14 mouse cellular contexts compared by ENCODE assay signal in the genomic region with DNA sequence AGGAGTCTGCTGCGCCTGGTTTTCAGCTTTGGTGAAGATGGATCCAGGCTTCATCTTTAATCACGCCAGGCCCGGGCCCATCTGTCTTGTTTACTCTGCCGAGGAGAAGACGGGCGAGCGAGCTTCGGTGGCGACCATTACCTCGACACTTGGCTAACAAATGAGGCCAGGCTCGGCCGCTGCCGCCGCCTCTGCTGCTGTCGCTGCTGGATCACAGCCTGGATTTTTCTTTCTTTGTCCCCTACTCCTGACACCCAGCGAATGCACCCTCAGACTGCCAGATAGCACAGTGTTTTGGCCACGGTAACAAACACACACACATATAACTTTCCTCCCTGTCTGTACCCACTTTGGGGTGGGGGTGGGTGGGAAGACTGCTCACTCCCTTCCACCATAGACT. TPM values are rescaled to one million over a fixed set of nuclear protein-coding genes. Genes with fewer than 3 reads are reported as not detected.
DNase-seq lines count a peak whose midpoint lies in the region; TF ChIP-seq lines count a peak whose summit lies in the region.
"Had no signal": no experiment of that assay in that cellular context is flagged by ENCODE, and none has a peak within 500 bp of the region (broad histone marks: within the 10 kb centered on the region; RNA-seq: fewer than 3 reads in every experiment).

No protein-coding gene starts in this region.

- peaks cover 2% of the 10 kb centered on the region; the same call in 1 of the 2 replicates for H3K4me1 ChIP-seq in lung, adult 2 months (ENCODE audit: control insufficient read depth, insufficient read depth, low read length)
- peaks cover 98% of the 10 kb centered on the region for H3K4me1 ChIP-seq in limb, embryonic 10.5 days
- peaks cover 5% of the 10 kb centered on the region; the same call in 1 of the 2 replicates for H3K4me1 ChIP-seq in small intestine, adult 2 months (ENCODE audit: control insufficient read depth, insufficient read depth, insufficient read length, low read length)

- no peak for TF ChIP-seq CTCF in lung, adult 2 months (IDR thresholded peaks at IDR 0.05; ENCODE audit: insufficient read depth, low read length)
- TF ChIP-seq CTCF in small intestine, adult 2 months (IDR thresholded peaks at IDR 0.05; ENCODE audit: extremely low read depth, insufficient read length, insufficient replicate concordance, low read depth, low read length), result no peak

- H3K36me3 ChIP-seq in limb, embryonic 10.5 days, result no peaks in the 10 kb centered on the region
- H3K36me3 ChIP-seq in small intestine, adult 2 months (ENCODE audit: control insufficient read depth, insufficient read depth, low read length), result peaks cover 2% of the 10 kb centered on the region; the same call in 1 of the 2 replicates
- H3K36me3 ChIP-seq: embryonic facial prominence, embryonic 15.5 days; G1E; limb, embryonic 13.5 days had no signal

- peak overlapping the region; percentile 9 for H3K4me3 ChIP-seq in lung, adult 2 months (replicated peaks; ENCODE audit: extremely low read depth, low read depth, low read length)
- peak overlapping the region; percentile 73 for H3K4me3 ChIP-seq in limb, embryonic 10.5 days
- H3K4me3 ChIP-seq in small intestine, adult 2 months (ENCODE audit: low read depth, low read length), result peak overlapping the region; percentile 26

- peak; percentile 62 for DNase-seq in adrenal gland, adult 2 months
- no peak for DNase-seq in adrenal gland, postnatal 4 days (ENCODE audit: low spot score in 2 of 2)
- DNase-seq in lung, adult 2 months, result no peak
- no peak for DNase-seq in lung, postnatal 36 days
- peak; percentile 69 for DNase-seq in limb, embryonic 10.5 days (ENCODE audit: low spot score)
- no peak for DNase-seq in urinary bladder, postnatal 36 days (ENCODE audit: low spot score in 2 of 2)
- DNase-seq in spleen, adult 12 weeks (ENCODE audit: low spot score), result no peak
- DNase-seq: cerebellum, adult 11 months; midbrain, embryonic 14.5 days had no signal

- 32% methylated on average over 17 of the region's 17 CpGs for WGBS in lung, adult 2 months
- 1% methylated on average over 17 of the region's 17 CpGs for WGBS in limb, embryonic 10.5 days
- 24% methylated on average over 17 of the region's 17 CpGs for WGBS in small intestine, adult 2 months

- no peak for TF ChIP-seq POLR2A in lung, adult 2 months (IDR thresholded peaks at IDR 0.05; ENCODE audit: borderline replicate concordance, extremely low read depth, low read depth, low read length)
- TF ChIP-seq POLR2A in small intestine, adult 2 months (IDR thresholded peaks at IDR 0.05; ENCODE audit: low read depth, low read length), result no peak

- H3K9me3 ChIP-seq in limb, embryonic 10.5 days (replicated peaks), result no peaks in the 10 kb centered on the region
- H3K9me3 ChIP-seq: embryonic facial prominence, embryonic 15.5 days; G1E; limb, embryonic 13.5 days had no signal

- H3K27ac ChIP-seq in limb, embryonic 10.5 days, result peak overlapping the region; percentile 94
- H3K27ac ChIP-seq in small intestine, adult 2 months (ENCODE audit: insufficient read depth, low read depth, low read length), result peak overlapping the region; percentile 49
- H3K27ac ChIP-seq: embryonic facial prominence, embryonic 15.5 days; limb, embryonic 13.5 days had no signal

- peaks cover 96% of the 10 kb centered on the region for H3K27me3 ChIP-seq in limb, embryonic 10.5 days (ENCODE audit: low read depth, poor library complexity, severe bottlenecking)
- peaks cover 30% of the 10 kb centered on the region for H3K27me3 ChIP-seq in small intestine, adult 2 months (ENCODE audit: control insufficient read depth, insufficient read depth, low read length)

RNA-seq across cellular contexts. Expression of gene Hoxb3, which starts 2.4 kb away (rescaled TPM):
- total RNA-seq in adrenal gland, adult 2 months (2021), result 10 to 100 TPM; 20.1 to 21.9 TPM
- polyA plus RNA-seq in adrenal gland, adult 2 months (2012; rRNA removed), result 89.4 and 94.9 TPM in 2 replicates
- 10 to 100 TPM; 40.5 to 44.5 TPM for total RNA-seq in adrenal gland, postnatal 4 days (2021)
- polyA plus RNA-seq in lung, adult 2 months (2012; rRNA removed), result 11.0 and 13.2 TPM in 2 replicates
- polyA plus RNA-seq in limb, embryonic 10.5 days (2016; fragmentation: Nextera tagmentation; extraction: Ambion mirVana), result 0.76 and 1.0 TPM in 2 replicates
- 3.5 and 5.5 TPM in 2 replicates for polyA plus RNA-seq in small intestine, adult 2 months (2012; rRNA removed)
- polyA plus RNA-seq: midbrain, embryonic 14.5 days had no signal

RNA-seq across cellular contexts. Expression of gene Hoxb4, which starts 2.6 kb away (rescaled TPM):
- 10 to 100 TPM; 16.7 to 21.8 TPM for total RNA-seq in adrenal gland, adult 2 months (2021)
- polyA plus RNA-seq in adrenal gland, adult 2 months (2012; rRNA removed), result 27.9 and 30.0 TPM in 2 replicates
- 10 to 100 TPM; 19.8 to 22.0 TPM for total RNA-seq in adrenal gland, postnatal 4 days (2021)
- polyA plus RNA-seq in lung, adult 2 months (2012; rRNA removed), result 9.9 and 12.5 TPM in 2 replicates
- 0.89 and 1.2 TPM in 2 replicates for polyA plus RNA-seq in limb, embryonic 10.5 days (2016; fragmentation: Nextera tagmentation; extraction: Ambion mirVana)
- polyA plus RNA-seq in small intestine, adult 2 months (2012; rRNA removed), result 1.4 and 2.9 TPM in 2 replicates
- total RNA-seq: G1E had no signal
- polyA plus RNA-seq: midbrain, embryonic 14.5 days had no signal

RNA-seq across cellular contexts. Expression of gene Hoxb5, which starts 17.6 kb away (rescaled TPM):
- total RNA-seq in adrenal gland, adult 2 months (2021), result 10 to 100 TPM; 15.2 to 31.6 TPM
- polyA plus RNA-seq in adrenal gland, adult 2 months (2012; rRNA removed), result 43.4 and 45.6 TPM in 2 replicates
- total RNA-seq in adrenal gland, postnatal 4 days (2021), result 10 to 100 TPM; 26.5 to 27.8 TPM
- 12.1 and 15.6 TPM in 2 replicates for polyA plus RNA-seq in lung, adult 2 months (2012; rRNA removed)
- polyA plus RNA-seq in limb, embryonic 10.5 days (2016; fragmentation: Nextera tagmentation; extraction: Ambion mirVana), result 5.5 and 5.9 TPM in 2 replicates
- 1.8 and 3.2 TPM in 2 replicates for polyA plus RNA-seq in small intestine, adult 2 months (2012; rRNA removed)
- polyA plus RNA-seq: embryonic facial prominence, embryonic 15.5 days; inflammation-experienced regulatory T-cells, adult 6 months; midbrain, embryonic 14.5 days had no signal

RNA-seq across cellular contexts. Expression of gene Hoxb6, which starts 28.4 kb away (rescaled TPM):
- 10 to 100 TPM; 33.0 to 72.2 TPM for total RNA-seq in adrenal gland, adult 2 months (2021)
- polyA plus RNA-seq in adrenal gland, adult 2 months (2012; rRNA removed), result 201 and 210 TPM in 2 replicates
- total RNA-seq in adrenal gland, postnatal 4 days (2021), result 10 to 100 TPM; 43.6 to 47.9 TPM
- polyA plus RNA-seq in lung, adult 2 months (2012; rRNA removed), result 8.1 and 8.2 TPM in 2 replicates
- polyA plus RNA-seq in limb, embryonic 10.5 days (2016; fragmentation: Nextera tagmentation; extraction: Ambion mirVana), result 6.1 and 7.9 TPM in 2 replicates
- polyA plus RNA-seq in small intestine, adult 2 months (2012; rRNA removed), result 1.0 and 8.3 TPM in 2 replicates
- total RNA-seq: G1E had no signal
- polyA plus RNA-seq: embryonic facial prominence, embryonic 15.5 days; inflammation-experienced regulatory T-cells, adult 6 months; midbrain, embryonic 14.5 days had no signal

RNA-seq across cellular contexts. Expression of gene Hoxb2, which starts 29.6 kb away (rescaled TPM):
- 10 to 100 TPM; 18.7 to 22.6 TPM for total RNA-seq in adrenal gland, adult 2 months (2021)
- 69.6 and 86.1 TPM in 2 replicates for polyA plus RNA-seq in adrenal gland, adult 2 months (2012; rRNA removed)
- total RNA-seq in adrenal gland, postnatal 4 days (2021), result 10 to 100 TPM; 21.0 to 26.0 TPM
- 19.7 and 24.7 TPM in 2 replicates for polyA plus RNA-seq in lung, adult 2 months (2012; rRNA removed)
- 11.3 and 13.5 TPM in 2 replicates for polyA plus RNA-seq in limb, embryonic 10.5 days (2016; fragmentation: Nextera tagmentation; extraction: Ambion mirVana)
- 9.9 TPM in 2 replicates for polyA plus RNA-seq in small intestine, adult 2 months (2012; rRNA removed)
- polyA plus RNA-seq: G1E; inflammation-experienced regulatory T-cells, adult 6 months had no signal

Comparison
In these comparisons a context has a peak if more than half of its experiments do, and no peak if none do; other contexts are left out.
1. DNase-seq: peak in adrenal gland, adult 2 months (single experiment) and limb, embryonic 10.5 days (single experiment); none in adrenal gland, postnatal 4 days (0 of 2), lung, adult 2 months (single experiment), lung, postnatal 36 days (single experiment), urinary bladder, postnatal 36 days (0 of 2) and spleen, adult 12 weeks (single experiment).
2. H3K4me3 ChIP-seq: peak in every context shown above with its lines; median percentile 73 in limb, embryonic 10.5 days; 26 in small intestine, adult 2 months; 9 in lung, adult 2 months.